Mouse (Mus musculus) lung, postnatal 0 days (tissue): Measurements from ENCODE around the gene Chchd6.

ENCODE experiments used
- CTCF ChIP-seq: IDR thresholded peaks from 2 replicates; pipeline ENCODE4 v1.5.1; 2016; ENCODE audit warnings: antibody characterized with exemption, mild to moderate bottlenecking
- EP300 ChIP-seq: IDR thresholded peaks from 2 replicates; pipeline ENCODE4 v1.6.1; 2016; ENCODE audit warnings: antibody characterized with exemption, mild to moderate bottlenecking, control low read depth

DNA sequence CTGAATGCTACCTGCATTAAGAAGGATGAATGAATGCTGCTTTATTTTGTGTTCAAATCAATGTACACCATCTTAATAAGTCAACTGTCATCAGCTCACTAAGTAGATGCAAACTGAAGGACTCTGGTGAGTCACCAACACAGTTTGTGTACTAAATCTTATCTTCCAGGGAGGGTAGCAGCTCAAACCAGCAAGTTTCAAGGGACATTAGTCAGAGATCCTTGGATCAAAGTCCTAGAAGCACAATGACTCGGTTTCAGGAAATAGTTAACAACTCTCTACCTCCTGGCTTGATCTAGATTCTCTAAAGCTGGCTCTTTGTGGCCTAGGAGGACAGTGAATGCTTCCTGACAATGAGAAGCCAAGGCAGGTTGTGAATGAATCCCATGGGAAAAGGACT lies 182.9 kb downstream of the Chchd6 start:
- no peak for TF ChIP-seq CTCF
- TF ChIP-seq EP300: no peak
